Comparison of ENCODE assay signal across 8 mouse cellular contexts in genomic region chr4:57607247-57607942, GRCm38 (mm10). TPM values are rescaled to one million over a fixed set of nuclear protein-coding genes. Genes with fewer than 3 reads are reported as not detected.
A peak's percentile ranks its signal among the peaks of the same experiment; 100 is the strongest.
DNase-seq lines count a peak whose midpoint lies in the region; ATAC-seq lines count a peak whose summit lies in the region.

No protein-coding gene starts in this region.

- no peak overlapping the region for H3K4me3 ChIP-seq in embryonic facial prominence, embryonic 11.5 days (ENCODE audit: low read depth, low read length)
- H3K4me3 ChIP-seq in midbrain, embryonic 16.5 days (ENCODE audit: low read depth, low read length): no peak overlapping the region
- no peak overlapping the region for H3K4me3 ChIP-seq in stomach, embryonic 15.5 days (replicated peaks)

- intact Hi-C loops in left cerebral cortex, postnatal 36 days (cut with DNase I): loop anchor here (1.0 to 10.0 kb wide), 4 partner anchors 39 to 237 kb away; partner anchors contain the start of genes Pakap and Palm2

- H3K27me3 ChIP-seq in embryonic facial prominence, embryonic 11.5 days (ENCODE audit: control insufficient read depth, insufficient read depth, low read length): no peaks in the 10 kb centered on the region
- H3K27me3 ChIP-seq in midbrain, embryonic 16.5 days (ENCODE audit: control insufficient read depth, insufficient read depth, low read depth, low read length): no peaks in the 10 kb centered on the region
- H3K27me3 ChIP-seq in stomach, embryonic 15.5 days (replicated peaks): no peaks in the 10 kb centered on the region

- 0 out of 2 replicates have a peak overlapping the region, but pooled peaks have one; percentile 2 for H3K9ac ChIP-seq in embryonic facial prominence, embryonic 11.5 days (replicated peaks; ENCODE audit: low read length)
- no peak overlapping the region for H3K9ac ChIP-seq in midbrain, embryonic 16.5 days (ENCODE audit: low read depth, low read length)
- no peak overlapping the region for H3K9ac ChIP-seq in stomach, embryonic 15.5 days

- WGBS in embryonic facial prominence, embryonic 11.5 days: 18% methylated on average over 22 of the region's 22 CpGs
- 46% methylated on average over 22 of the region's 22 CpGs for WGBS in midbrain, embryonic 16.5 days
- 28% methylated on average over 22 of the region's 22 CpGs for WGBS in stomach, embryonic 15.5 days

- no peak overlapping the region for H3K4me2 ChIP-seq in embryonic facial prominence, embryonic 11.5 days (ENCODE audit: low read depth, low read length)
- peak overlapping the region; percentile 31; the same call in 1 of the 2 replicates for H3K4me2 ChIP-seq in midbrain, embryonic 16.5 days (ENCODE audit: low read length)
- peak overlapping the region; percentile 45 for H3K4me2 ChIP-seq in stomach, embryonic 15.5 days

- H3K27ac ChIP-seq in embryonic facial prominence, embryonic 11.5 days (replicated peaks; ENCODE audit: low read depth, low read length): peak overlapping the region; percentile 56; the same call in 1 of the 2 replicates
- H3K27ac ChIP-seq in midbrain, embryonic 16.5 days (ENCODE audit: low read length): no peak overlapping the region
- 0 out of 2 replicates have a peak overlapping the region, but pooled peaks have one; percentile 38 for H3K27ac ChIP-seq in stomach, embryonic 15.5 days

- DNase-seq in 3134 (ENCODE audit: extremely low read depth, insufficient read length, low spot score): peak; percentile 53
- DNase-seq in adrenal gland, postnatal 25 days: peak; percentile 93
- DNase-seq in embryonic facial prominence, embryonic 11.5 days (ENCODE audit: low spot score): peak; percentile 95
- peak; percentile 87 to 97 for DNase-seq in heart, adult 18-20 months
- DNase-seq in kidney, adult 11 months: peak; percentile 56
- peak; percentile 78 to 86 for DNase-seq in left cerebral cortex, postnatal 36 days (ENCODE audit: low spot score in 2 of 2)

- H3K4me1 ChIP-seq in embryonic facial prominence, embryonic 11.5 days (ENCODE audit: control insufficient read depth, insufficient read depth, low read length): 0 out of 2 replicates have a peak, but pooled peaks cover 2% of the 10 kb centered on the region
- 0 out of 2 replicates have a peak, but pooled peaks cover 7% of the 10 kb centered on the region for H3K4me1 ChIP-seq in midbrain, embryonic 16.5 days (ENCODE audit: control insufficient read depth, insufficient read depth, low read length)
- 0 out of 2 replicates have a peak, but pooled peaks cover 7% of the 10 kb centered on the region for H3K4me1 ChIP-seq in stomach, embryonic 15.5 days

- ATAC-seq in embryonic facial prominence, embryonic 11.5 days (replicated peaks; ENCODE audit: insufficient number of reproducible peaks, low FRiP score, low TSS enrichment, low read depth): no peak
- ATAC-seq in midbrain, embryonic 16.5 days: 0 out of 2 replicates have a peak, but pooled peaks have one; percentile 64
- ATAC-seq in stomach, embryonic 15.5 days (ENCODE audit: insufficient read depth, low FRiP score, low read depth): peak; percentile 63; the same call in 1 of the 2 replicates

- no peaks in the 10 kb centered on the region for H3K36me3 ChIP-seq in embryonic facial prominence, embryonic 11.5 days (replicated peaks; ENCODE audit: control insufficient read depth, insufficient read depth, low read depth, low read length)
- no peaks in the 10 kb centered on the region for H3K36me3 ChIP-seq in midbrain, embryonic 16.5 days (ENCODE audit: control insufficient read depth, insufficient read depth, low read length)
- no peaks in the 10 kb centered on the region for H3K36me3 ChIP-seq in stomach, embryonic 15.5 days

- H3K9me3 ChIP-seq in embryonic facial prominence, embryonic 11.5 days (replicated peaks; ENCODE audit: control insufficient read depth, low read length): no peaks in the 10 kb centered on the region
- no peaks in the 10 kb centered on the region for H3K9me3 ChIP-seq in midbrain, embryonic 16.5 days (replicated peaks; ENCODE audit: control insufficient read depth, low read length, poor library complexity, severe bottlenecking)
- no peaks in the 10 kb centered on the region for H3K9me3 ChIP-seq in stomach, embryonic 15.5 days

RNA-seq across cellular contexts. Expression of gene Pakap, which starts 39.4 kb away (rescaled TPM):
- 67.2 and 126 TPM in 2 replicates for total RNA-seq in adrenal gland, postnatal 25 days (2021)
- polyA plus RNA-seq in embryonic facial prominence, embryonic 11.5 days (2014; fragmentation: Nextera tagmentation; extraction: Ambion mirVana): 22.9 and 26.7 TPM in 2 replicates
- total RNA-seq in heart, adult 18-20 months (2021): 10 to 100 TPM; 35.7 to 40.6 TPM
- 10 to 100 TPM; 15.8 to 21.2 TPM for total RNA-seq in left cerebral cortex, postnatal 36 days (2021)
- polyA plus RNA-seq in midbrain, embryonic 16.5 days (2015; fragmentation: Nextera tagmentation; extraction: Ambion mirVana): 11.2 and 12.7 TPM in 2 replicates
- 24.7 and 25.8 TPM in 2 replicates for polyA plus RNA-seq in stomach, embryonic 15.5 days (2015; fragmentation: Nextera tagmentation; extraction: Ambion mirVana)
